Mouse (Mus musculus): ENCODE results near the gene Cdk5. TPM values are rescaled to one million over a fixed set of nuclear protein-coding genes. Genes with fewer than 3 reads are reported as not detected.
A peak's percentile ranks its signal among the peaks of the same experiment; 100 is the strongest.

Gene Cdk5
- polyA plus RNA-seq, 1 experiment from 2014 or later = 8.8 TPM

- ATAC-seq (ENCODE audit: insufficient read depth) = peak; percentile 52
- H3K9me3 ChIP-seq (replicated peaks) = no peaks in the 10 kb centered on the region
- peak within 1 kb of the TSS; percentile 91 for H3K4me2 ChIP-seq
- peak within 1 kb of the TSS; percentile 59 for H3K9ac ChIP-seq
- H3K27ac ChIP-seq (replicated peaks) = peak within 1 kb of the TSS; percentile 89
- peaks cover 12% of the 10 kb centered on the region for H3K36me3 ChIP-seq (replicated peaks)
- WGBS (ENCODE audit: insufficient replicate concordance) = 3% methylated on average over 34 of the region's 34 CpGs
- peaks cover 68% of the 10 kb centered on the region for H3K4me1 ChIP-seq (replicated peaks)
- peak within 1 kb of the TSS; percentile 68 for H3K4me3 ChIP-seq (replicated peaks)
- no peaks in the 10 kb centered on the region for H3K27me3 ChIP-seq
Observed at GRCm38 (mm10) chr5:24447624-24448298, 24.4 kb upstream of the Cdk5 start, which contains the start of gene Tmub1. Tmub1 (minus strand) TSS chr5:24447854.

DNA sequence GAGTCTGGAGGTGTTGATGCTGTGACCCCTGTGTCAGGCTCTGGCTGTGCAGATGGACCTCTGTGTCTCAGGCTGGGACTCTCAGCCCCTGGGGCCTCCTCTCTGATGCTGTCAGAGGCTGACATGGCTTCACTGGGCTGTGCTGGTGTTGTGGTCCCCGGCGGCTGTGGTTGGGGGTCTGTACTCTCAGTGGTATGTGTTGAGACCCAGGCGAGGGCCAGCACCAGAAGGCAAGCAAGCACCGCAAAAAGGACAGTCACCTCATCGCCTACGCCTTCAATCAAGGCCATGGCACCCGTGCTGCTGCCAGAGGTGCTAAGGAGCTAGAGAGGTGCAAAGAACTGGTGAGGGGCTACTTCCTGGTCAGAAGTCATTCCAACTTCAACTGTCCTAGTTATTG lies 23.3 kb upstream of the Cdk5 start:
- Histone ChIP-seq H3K27me3 (no peaks in the 10 kb centered on the region), H3K27ac (replicated peaks) (peak overlapping the region; percentile 89; the same call in 1 of the 2 replicates), H3K4me1 (replicated peaks) (peaks cover 62% of the 10 kb centered on the region), H3K4me2 (peak overlapping the region; percentile 91), H3K4me3 (replicated peaks) (peak overlapping the region; percentile 68; the same call in 1 of the 2 replicates), H3K36me3 (replicated peaks) (peaks cover 22% of the 10 kb centered on the region), H3K9me3 (replicated peaks) (no peaks in the 10 kb centered on the region), H3K9ac (no peak overlapping the region)
- ATAC-seq (ENCODE audit: insufficient read depth) = no peak
- WGBS (ENCODE audit: insufficient replicate concordance) = 82% methylated on average over 7 of the region's 7 CpGs

DNA sequence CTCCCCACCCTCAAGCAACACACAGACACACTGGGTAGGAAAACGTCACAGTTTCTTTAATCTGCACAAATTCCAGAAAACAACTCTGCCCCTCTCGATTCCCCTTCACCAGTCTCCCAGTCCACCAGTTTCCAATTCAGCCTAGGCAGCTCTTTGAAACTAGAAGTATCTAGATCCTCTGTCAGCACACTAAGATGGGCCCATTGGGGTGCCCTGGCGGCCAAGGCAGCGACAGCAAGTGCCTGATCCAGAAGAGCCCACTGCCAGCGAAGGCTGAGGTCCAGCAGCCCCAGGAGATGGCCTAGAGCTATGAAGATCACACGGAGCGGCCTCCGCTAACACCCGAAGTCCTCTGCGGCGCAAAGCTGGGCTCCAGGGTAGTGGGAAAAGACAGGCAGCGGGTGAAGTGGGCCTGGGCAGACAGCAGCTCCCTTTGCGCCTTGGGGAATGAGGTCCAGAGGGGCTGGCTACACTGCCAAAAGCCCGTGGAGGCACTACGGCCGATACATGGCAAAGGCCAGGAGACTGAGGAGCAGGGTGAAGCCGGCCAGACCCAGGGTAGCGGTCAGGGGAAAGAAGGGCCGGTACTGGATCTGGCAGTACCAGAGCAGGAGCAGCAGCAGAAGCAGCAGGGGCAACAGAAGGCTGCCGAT lies 22.2 kb upstream of the Cdk5 start:
- Histone ChIP-seq H3K27ac (replicated peaks) (peak overlapping the region; percentile 89), H3K9ac (peak overlapping the region; percentile 93), H3K4me2 (peak overlapping the region; percentile 97), H3K36me3 (replicated peaks) (peaks cover 32% of the 10 kb centered on the region), H3K4me1 (replicated peaks) (peaks cover 51% of the 10 kb centered on the region), H3K9me3 (replicated peaks) (no peaks in the 10 kb centered on the region), H3K4me3 (replicated peaks) (peak overlapping the region; percentile 97), H3K27me3 (no peaks in the 10 kb centered on the region)
- 59% methylated on average over 20 of the region's 20 CpGs for WGBS (ENCODE audit: insufficient replicate concordance)
- no peak for ATAC-seq (ENCODE audit: insufficient read depth)

- peak; percentile 81 for ATAC-seq (ENCODE audit: insufficient read depth)
- peak within 1 kb of the TSS; percentile 89 for H3K27ac ChIP-seq (replicated peaks)
- under 1% methylated on average over 60 of the region's 60 CpGs for WGBS (ENCODE audit: insufficient replicate concordance)
- H3K4me3 ChIP-seq (replicated peaks) = peak within 1 kb of the TSS; percentile 97
- H3K9me3 ChIP-seq (replicated peaks) = no peaks in the 10 kb centered on the region
- H3K36me3 ChIP-seq (replicated peaks) = peaks cover 39% of the 10 kb centered on the region
- no peaks in the 10 kb centered on the region for H3K27me3 ChIP-seq
- peak within 1 kb of the TSS; percentile 93 for H3K9ac ChIP-seq
- peaks cover 49% of the 10 kb centered on the region for H3K4me1 ChIP-seq (replicated peaks)
- H3K4me2 ChIP-seq = peak within 1 kb of the TSS; percentile 97
Observed at GRCm38 (mm10) chr5:24444746-24445427, 21.6 kb upstream of the Cdk5 start, which contains the start of gene Fastk. Fastk (minus strand) TSS chr5:24445287.

GRCm38 (mm10) chr5:24443927-24444326 lies 20.6 kb upstream of the Cdk5 start:
- H3K27me3 ChIP-seq = no peaks in the 10 kb centered on the region
- H3K9ac ChIP-seq = peak overlapping the region; percentile 93
- peak overlapping the region; percentile 97 for H3K4me3 ChIP-seq (replicated peaks)
- H3K4me1 ChIP-seq (replicated peaks) = peaks cover 49% of the 10 kb centered on the region
- H3K36me3 ChIP-seq (replicated peaks) = peaks cover 48% of the 10 kb centered on the region
- no peak overlapping the region for H3K27ac ChIP-seq (replicated peaks)
- peak overlapping the region; percentile 97 for H3K4me2 ChIP-seq
- no peak for ATAC-seq (ENCODE audit: insufficient read depth)
- 81% methylated on average over 12 of the region's 12 CpGs for WGBS (ENCODE audit: insufficient replicate concordance)
- no peaks in the 10 kb centered on the region for H3K9me3 ChIP-seq (replicated peaks)

GRCm38 (mm10) chr5:24443204-24443603 lies 19.9 kb upstream of the Cdk5 start:
- Histone ChIP-seq H3K27me3 (no peaks in the 10 kb centered on the region), H3K9me3 (replicated peaks) (no peaks in the 10 kb centered on the region), H3K27ac (replicated peaks) (no peak overlapping the region), H3K4me1 (replicated peaks) (peaks cover 49% of the 10 kb centered on the region), H3K9ac (no peak overlapping the region), H3K4me3 (replicated peaks) (no peak overlapping the region), H3K36me3 (replicated peaks) (peaks cover 53% of the 10 kb centered on the region), H3K4me2 (no peak overlapping the region)
- whole genome bisulfite sequencing (ENCODE audit: insufficient replicate concordance) = 91% methylated on average over 7 of the region's 7 CpGs
- no peak for ATAC-seq (ENCODE audit: insufficient read depth)

DNA sequence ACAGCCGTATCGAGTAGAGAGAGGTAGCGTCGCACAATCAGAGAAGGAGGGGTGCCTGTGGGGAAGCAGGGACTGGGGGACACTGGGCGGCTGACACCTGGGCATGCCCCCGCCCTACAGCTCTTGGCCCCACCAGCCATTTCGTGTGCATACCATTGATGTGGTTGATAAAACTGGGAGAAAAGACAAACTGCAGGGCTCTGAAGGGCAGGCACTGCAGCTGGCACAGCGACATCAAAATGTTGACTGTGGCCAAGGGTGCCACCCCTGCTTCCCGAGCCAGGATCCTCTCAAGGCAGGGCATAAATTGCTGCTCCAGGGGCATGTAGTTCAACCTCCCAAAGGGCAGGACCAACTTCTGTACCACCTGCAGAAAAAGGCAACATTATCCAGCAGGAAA lies 18.7 kb upstream of the Cdk5 start:
- no peak for ATAC-seq (ENCODE audit: insufficient read depth)
- H3K4me1 ChIP-seq (replicated peaks) = peaks cover 38% of the 10 kb centered on the region

DNA sequence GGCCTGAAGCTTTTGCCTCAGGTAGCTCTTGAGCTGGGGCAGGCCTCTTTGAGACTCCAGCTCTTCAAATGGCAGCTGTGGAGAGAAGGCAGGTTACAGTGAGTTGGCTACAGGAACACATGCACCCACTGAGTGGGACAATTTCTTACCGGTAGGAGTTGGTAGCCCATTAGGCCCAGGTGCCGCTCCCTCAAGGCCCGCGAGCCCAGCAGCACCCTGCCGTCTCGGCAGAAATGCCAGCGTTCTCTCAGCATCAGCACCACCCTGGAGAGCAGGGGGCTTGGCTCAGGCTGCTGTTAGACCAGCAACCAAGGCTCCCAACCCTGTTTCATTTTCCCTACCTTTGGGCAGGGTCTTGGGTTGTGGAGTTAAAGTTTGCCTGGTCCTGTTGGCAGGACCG lies 17.9 kb upstream of the Cdk5 start:
- ATAC-seq (ENCODE audit: insufficient read depth) = no peak
- Histone ChIP-seq H3K27me3 (no peaks in the 10 kb centered on the region), H3K9ac (no peak overlapping the region), H3K4me2 (no peak overlapping the region), H3K9me3 (replicated peaks) (no peaks in the 10 kb centered on the region), H3K4me1 (replicated peaks) (peaks cover 29% of the 10 kb centered on the region), H3K36me3 (replicated peaks) (peaks cover 62% of the 10 kb centered on the region), H3K27ac (replicated peaks) (no peak overlapping the region), H3K4me3 (replicated peaks) (no peak overlapping the region)
- 87% methylated on average over 8 of the region's 8 CpGs for WGBS (ENCODE audit: insufficient replicate concordance)

More for the DNA sequence above, 18.7 kb upstream of the Cdk5 start:
- H3K4me3 ChIP-seq (replicated peaks) = no peak overlapping the region
- H3K9ac ChIP-seq = no peak overlapping the region
- peaks cover 57% of the 10 kb centered on the region for H3K36me3 ChIP-seq (replicated peaks)
- H3K9me3 ChIP-seq (replicated peaks) = no peaks in the 10 kb centered on the region
- no peaks in the 10 kb centered on the region for H3K27me3 ChIP-seq
- WGBS (ENCODE audit: insufficient replicate concordance) = 76% methylated on average over 9 of the region's 9 CpGs
- no peak overlapping the region for H3K27ac ChIP-seq (replicated peaks)
- H3K4me2 ChIP-seq = no peak overlapping the region

DNA sequence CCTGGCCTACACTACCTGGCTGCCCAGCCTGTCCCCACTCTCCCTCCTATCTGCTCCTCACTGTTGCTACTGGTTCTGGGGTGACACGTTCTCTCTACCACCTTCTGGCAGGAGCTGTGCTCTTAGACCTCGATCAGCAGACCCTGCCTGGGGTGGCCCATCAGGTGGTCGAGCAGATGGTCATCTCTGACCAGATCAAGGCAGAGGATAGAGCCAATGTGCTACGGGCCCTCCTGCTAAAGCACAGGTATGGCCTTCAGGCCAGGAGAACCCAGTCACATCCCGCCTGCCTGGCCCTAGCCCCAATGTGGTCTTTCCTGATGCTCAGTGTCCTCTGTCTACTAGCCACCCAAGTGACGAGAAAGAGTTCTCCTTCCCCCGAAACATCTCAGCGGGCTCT lies 10.7 kb upstream of the Cdk5 start:
- peaks cover 82% of the 10 kb centered on the region for H3K36me3 ChIP-seq (replicated peaks)
- 69% methylated on average over 8 of the region's 8 CpGs for WGBS (ENCODE audit: insufficient replicate concordance)
- H3K27ac ChIP-seq (replicated peaks) = no peak overlapping the region
- H3K4me3 ChIP-seq (replicated peaks) = no peak overlapping the region
- no peaks in the 10 kb centered on the region for H3K9me3 ChIP-seq (replicated peaks)
- no peak for ATAC-seq (ENCODE audit: insufficient read depth)
- H3K27me3 ChIP-seq = no peaks in the 10 kb centered on the region
- 0 out of 2 replicates have a peak, but pooled peaks cover under 1% of the 10 kb centered on the region for H3K4me1 ChIP-seq (replicated peaks)
- no peak overlapping the region for H3K9ac ChIP-seq
- no peak overlapping the region for H3K4me2 ChIP-seq

DNA sequence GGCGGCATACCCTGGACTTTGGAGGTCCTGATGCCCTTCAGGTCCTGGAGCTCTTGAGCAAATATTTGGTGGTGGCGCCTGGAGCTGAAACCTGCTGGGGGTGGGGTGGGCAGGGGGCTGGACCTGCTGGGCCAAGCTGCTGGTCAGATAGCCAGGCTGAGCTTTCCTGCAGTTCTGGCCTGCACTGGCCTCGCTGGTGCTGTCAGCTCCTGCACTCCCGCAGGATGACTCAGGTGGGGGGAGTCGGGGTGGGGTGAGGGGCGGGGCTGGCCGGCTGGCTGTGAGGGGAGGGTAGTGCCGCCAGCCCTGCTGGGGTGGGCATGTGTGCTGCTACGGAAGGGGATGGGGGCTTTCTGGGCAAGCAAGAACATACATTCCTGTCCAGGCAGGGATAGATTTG lies 5.3 kb upstream of the Cdk5 start:
- H3K27ac ChIP-seq (replicated peaks) = 0 out of 2 replicates have a peak overlapping the region, but pooled peaks have one; percentile 24

GRCm38 (mm10) chr5:24427981-24428402 lies 4.7 kb upstream of the Cdk5 start:
- Histone ChIP-seq H3K27me3 (peaks cover 16% of the 10 kb centered on the region), H3K4me2 (peak overlapping the region; percentile 54), H3K27ac (replicated peaks) (0 out of 2 replicates have a peak overlapping the region, but pooled peaks have one; percentile 24), H3K4me3 (replicated peaks) (peak overlapping the region; percentile 39), H3K36me3 (replicated peaks) (peaks cover 35% of the 10 kb centered on the region), H3K4me1 (replicated peaks) (peaks cover 50% of the 10 kb centered on the region), H3K9me3 (replicated peaks) (no peaks in the 10 kb centered on the region), H3K9ac (peak overlapping the region; percentile 23; the same call in 1 of the 2 replicates)
- no peak for ATAC-seq (ENCODE audit: insufficient read depth)
- 8% methylated on average over 15 of the region's 15 CpGs for WGBS (ENCODE audit: insufficient replicate concordance)

More for the DNA sequence above, 5.3 kb upstream of the Cdk5 start:
- peak overlapping the region; percentile 39 for H3K4me3 ChIP-seq (replicated peaks)
- no peaks in the 10 kb centered on the region for H3K9me3 ChIP-seq (replicated peaks)
- H3K4me2 ChIP-seq = peak overlapping the region; percentile 54
- H3K4me1 ChIP-seq (replicated peaks) = peaks cover 48% of the 10 kb centered on the region
- H3K27me3 ChIP-seq = peaks cover 16% of the 10 kb centered on the region
- H3K9ac ChIP-seq = no peak overlapping the region
- no peak for ATAC-seq (ENCODE audit: insufficient read depth)
- 31% methylated on average over 9 of the region's 9 CpGs for WGBS (ENCODE audit: insufficient replicate concordance)
- H3K36me3 ChIP-seq (replicated peaks) = peaks cover 42% of the 10 kb centered on the region
